Mouse (Mus musculus): Measurements from ENCODE around the gene Pias1.

DNA sequence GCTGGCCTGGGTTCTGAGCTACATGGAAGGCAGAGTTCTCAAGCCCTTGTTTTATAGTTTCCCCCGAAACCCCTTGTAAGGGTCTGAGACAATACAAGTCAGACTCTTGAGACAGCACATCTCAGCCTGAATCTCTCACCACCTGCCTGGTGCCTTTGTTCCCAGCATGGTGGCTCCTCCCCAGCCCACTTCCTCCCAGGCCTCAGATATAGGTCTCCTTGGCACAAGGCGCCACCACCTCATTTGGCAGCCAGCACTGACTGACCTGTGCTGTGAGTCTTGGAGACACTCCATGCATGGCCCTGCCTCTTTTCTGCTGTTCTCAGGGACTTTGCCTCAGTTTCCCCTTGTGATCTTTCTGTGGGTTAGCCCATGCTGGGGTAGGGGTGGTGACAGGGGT lies 136.2 kb downstream of the Pias1 start:
- TF ChIP-seq CTCF (IDR thresholded peaks at IDR 0.05; ENCODE audit: low read depth, low read length) (no peak), POLR2A (IDR thresholded peaks at IDR 0.05; ENCODE audit: borderline replicate concordance, low read depth, low read length) (no peak)

Measured in bone marrow macrophage, adult 2 months (primary cell).